Mouse (Mus musculus) macrophage (primary cell): ENCODE data around the gene Med16. TPM values are rescaled to one million over a fixed set of nuclear protein-coding genes. Genes with fewer than 3 reads are reported as not detected.

Experiments
- H3K27ac ChIP-seq: fragments of 350-480 bp; formaldehyde crosslinking; 2 replicates; pipeline ENCODE4 v1.9.0; 2021
- H3K36me3 ChIP-seq: fragments of 350-480 bp; formaldehyde crosslinking; 2 replicates; pipeline ENCODE4 v1.9.0; 2021; ENCODE audit errors: inconsistent target
- H3K4me3 ChIP-seq: fragments of 350-480 bp; formaldehyde crosslinking; 2 replicates; pipeline ENCODE4 v1.9.0; 2021; ENCODE audit errors: inconsistent target
- H3K79me2 ChIP-seq: fragments of 350-480 bp; formaldehyde crosslinking; 2 replicates; pipeline ENCODE4 v1.9.0; 2021; ENCODE audit errors: inconsistent target
- WGBS: methylation state at CpG from one replicate; pipeline ENCODE4 v1.1.7; 2026; ENCODE audit warnings: inconsistent platforms; ENCODE audit not compliant: missing documents; 5-methylcytosine and 5-hydroxymethylcytosine counted together
- polyA plus RNA-seq: library from polyadenylated mRNA; stranded (reverse); fragments of 250-400 nt; gene quantifications from 3 replicates; pipeline ENCODE4 v1.2.4, GENCODE M21; 2018; ENCODE audit warnings: inconsistent platforms

Med16 gene
- polyA plus RNA-seq, 1 experiment from 2014 or later = 10.6 TPM

DNA sequence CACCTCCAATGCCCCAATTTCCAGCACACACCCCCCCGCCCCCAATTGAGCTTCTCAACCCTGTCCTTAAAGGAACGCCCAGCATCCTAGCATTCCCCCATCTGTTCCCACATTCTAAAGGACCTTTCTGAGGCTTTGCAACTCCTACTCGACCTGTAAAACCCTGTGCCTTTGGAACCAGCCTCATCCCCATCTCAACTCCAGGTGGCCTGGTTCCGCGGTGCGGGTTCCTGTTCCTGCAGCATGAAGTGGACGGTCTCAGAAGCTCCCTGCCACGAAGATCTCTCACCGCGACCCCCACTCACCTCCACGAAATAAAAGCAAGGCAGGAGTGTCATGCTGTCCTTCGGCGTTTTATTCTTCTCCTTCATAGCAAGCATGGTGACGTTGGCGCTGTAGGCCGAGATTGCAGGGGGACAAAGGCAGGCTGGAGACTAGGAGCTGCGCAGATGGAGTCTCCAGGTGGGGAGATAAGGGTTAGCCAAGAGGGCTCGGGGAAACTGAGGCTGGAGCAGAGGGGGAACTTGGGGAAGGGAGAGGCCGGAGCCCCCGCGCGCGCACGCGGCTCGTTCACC is 34.9 kb downstream of the Med16 start:
- Histone ChIP-seq H3K79me2 (no peaks in the 10 kb centered on the region), H3K27ac (no peak overlapping the region), H3K4me3 (no peak overlapping the region; the same call in 1 of the 2 replicates), H3K36me3 (no peaks in the 10 kb centered on the region)
- WGBS = 6% methylated on average over 26 of the region's 26 CpGs

DNA sequence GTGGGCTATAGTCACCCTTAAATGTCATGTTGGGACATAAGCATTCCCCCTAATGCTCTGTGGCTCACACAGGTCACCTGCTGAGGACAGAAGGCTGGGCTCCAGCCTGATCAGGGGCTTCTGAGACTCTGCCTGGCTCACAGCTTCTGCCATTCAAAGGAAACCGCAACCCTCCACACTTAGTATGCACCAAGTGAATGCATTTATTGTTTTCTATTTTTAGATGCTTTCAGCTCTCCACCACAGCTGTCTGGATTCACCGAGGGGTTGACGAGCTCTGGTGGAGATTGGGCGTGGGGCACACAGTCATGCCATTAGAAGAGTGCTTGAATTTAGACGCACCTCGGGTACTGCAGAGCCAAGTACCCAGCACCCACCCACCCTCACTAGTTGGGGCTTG is 35.4 kb downstream of the Med16 start:
- H3K4me3 ChIP-seq = no peak overlapping the region
- 23% methylated on average over 6 of the region's 6 CpGs for WGBS
- H3K27ac ChIP-seq = no peak overlapping the region

GRCm38 (mm10) chr10:79872862-79873261 is 35.9 kb downstream of the Med16 start:
- Histone ChIP-seq H3K36me3 (no peaks in the 10 kb centered on the region), H3K4me3 (no peak overlapping the region), H3K27ac (no peak overlapping the region), H3K79me2 (no peaks in the 10 kb centered on the region)
- WGBS = 58% methylated on average over 3 of the region's 3 CpGs

More for the DNA sequence above, 35.4 kb downstream of the Med16 start:
- Histone ChIP-seq H3K79me2 (no peaks in the 10 kb centered on the region), H3K36me3 (no peaks in the 10 kb centered on the region)

- H3K27ac ChIP-seq = no peak overlapping the region
- H3K36me3 ChIP-seq = no peaks in the 10 kb centered on the region
- no peaks in the 10 kb centered on the region for H3K79me2 ChIP-seq
- WGBS = 87% methylated on average over 8 of the region's 8 CpGs
- no peak overlapping the region for H3K4me3 ChIP-seq
Observed at GRCm38 (mm10) chr10:79871845-79872244, 36.9 kb downstream of the Med16 start.

- peaks cover 22% of the 10 kb centered on the region for H3K36me3 ChIP-seq
- no peak overlapping the region for H3K27ac ChIP-seq
- no peak overlapping the region for H3K4me3 ChIP-seq
- WGBS = 76% methylated on average over 11 of the region's 11 CpGs
- H3K79me2 ChIP-seq = peaks cover 5% of the 10 kb centered on the region
Observed at GRCm38 (mm10) chr10:79866601-79867000, 42.1 kb downstream of the Med16 start.

- WGBS = 85% methylated on average over 19 of the region's 19 CpGs
- peaks cover 12% of the 10 kb centered on the region for H3K79me2 ChIP-seq
- no peak overlapping the region for H3K27ac ChIP-seq
- H3K4me3 ChIP-seq = no peak overlapping the region
- peaks cover 29% of the 10 kb centered on the region for H3K36me3 ChIP-seq
Observed at GRCm38 (mm10) chr10:79865801-79866295, 42.9 kb downstream of the Med16 start.

GRCm38 (mm10) chr10:79865189-79865601 is 43.5 kb downstream of the Med16 start:
- 76% methylated on average over 12 of the region's 12 CpGs for WGBS
- H3K36me3 ChIP-seq = peaks cover 36% of the 10 kb centered on the region
- H3K79me2 ChIP-seq = peaks cover 19% of the 10 kb centered on the region
- H3K4me3 ChIP-seq = no peak overlapping the region
- H3K27ac ChIP-seq = no peak overlapping the region

DNA sequence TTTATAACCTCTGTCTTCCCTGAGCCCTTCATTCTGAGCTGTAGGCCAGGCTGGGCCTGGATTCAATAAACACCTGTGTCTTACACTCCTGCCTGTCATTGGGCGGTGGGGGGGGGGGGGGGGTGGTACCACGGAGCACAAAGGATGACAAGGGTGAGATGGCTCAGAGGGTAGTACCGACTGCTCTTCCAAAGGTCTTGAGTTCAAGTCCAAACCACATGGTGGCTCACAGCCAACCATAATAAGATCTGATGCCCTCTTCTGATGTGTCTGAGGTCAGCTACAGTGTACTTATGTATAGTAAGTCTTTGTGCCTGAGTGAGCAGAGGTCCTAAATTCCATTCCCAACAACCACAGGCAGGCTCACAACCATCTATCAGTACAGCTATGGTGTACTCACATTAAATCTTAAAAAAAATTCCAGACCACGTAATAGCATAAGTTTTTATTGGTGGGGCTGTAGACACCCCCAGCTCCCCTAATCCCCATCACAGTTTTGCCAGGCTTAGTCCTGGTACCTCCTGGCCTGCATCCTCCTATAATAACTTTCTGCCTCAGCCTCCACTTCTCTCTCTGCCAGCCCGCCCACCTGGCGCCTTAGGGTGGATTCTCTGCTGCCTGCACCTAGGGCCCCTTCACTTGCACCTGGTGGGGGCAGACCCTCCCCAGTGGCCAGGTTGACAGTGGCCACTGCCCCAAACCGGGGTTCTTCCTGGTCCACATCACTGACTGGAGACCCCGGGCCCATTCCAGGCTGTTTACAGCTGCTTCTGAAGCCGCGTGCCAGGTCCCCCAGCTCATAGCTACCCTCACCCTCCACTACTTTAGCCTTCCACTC is 44.2 kb downstream of the Med16 start:
- peaks cover 42% of the 10 kb centered on the region for H3K36me3 ChIP-seq
- no peak overlapping the region for H3K27ac ChIP-seq
- H3K79me2 ChIP-seq = peaks cover 25% of the 10 kb centered on the region
- H3K4me3 ChIP-seq = no peak overlapping the region
- WGBS = 69% methylated on average over 10 of the region's 10 CpGs

GRCm38 (mm10) chr10:79862925-79863324 is 45.8 kb downstream of the Med16 start:
- WGBS = 88% methylated on average over 9 of the region's 10 CpGs
- Histone ChIP-seq H3K79me2 (peaks cover 42% of the 10 kb centered on the region), H3K4me3 (no peak overlapping the region), H3K36me3 (peaks cover 52% of the 10 kb centered on the region), H3K27ac (no peak overlapping the region)

DNA sequence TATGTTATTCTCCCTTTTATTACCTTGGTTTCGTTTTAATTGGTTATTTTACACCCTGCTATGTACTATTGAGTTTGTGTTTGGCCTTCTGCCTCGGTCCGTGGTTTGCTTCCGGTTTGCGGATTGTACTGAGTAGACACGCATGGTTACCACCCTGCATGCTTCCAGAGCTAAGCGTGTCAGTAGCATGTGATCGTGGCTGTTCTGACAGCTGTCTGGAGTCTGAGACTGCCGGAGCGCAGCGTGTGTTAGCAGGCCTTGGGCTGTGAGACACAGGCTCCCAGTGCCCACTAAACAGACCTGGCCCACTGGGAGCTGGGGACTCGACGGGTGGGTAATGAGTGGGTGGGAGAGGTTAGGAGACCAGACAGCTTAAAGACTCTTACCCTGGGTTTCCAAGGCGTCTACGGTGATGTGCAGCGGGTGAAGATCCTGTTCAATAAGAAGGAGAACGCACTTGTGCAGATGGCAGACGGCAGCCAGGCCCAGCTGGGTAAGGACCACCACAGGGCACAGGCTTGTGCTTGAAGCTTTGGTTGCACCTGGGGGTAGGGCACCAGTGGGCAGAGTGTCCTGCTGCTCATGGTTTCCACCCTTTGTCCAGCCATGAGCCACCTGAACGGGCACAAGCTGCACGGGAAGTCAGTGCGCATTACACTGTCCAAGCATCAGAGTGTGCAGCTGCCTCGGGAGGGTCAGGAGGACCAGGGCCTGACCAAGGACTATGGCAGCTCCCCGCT is 46.5 kb downstream of the Med16 start:
- Histone ChIP-seq H3K36me3 (peaks cover 52% of the 10 kb centered on the region), H3K79me2 (peaks cover 49% of the 10 kb centered on the region), H3K27ac (no peak overlapping the region), H3K4me3 (no peak overlapping the region)
- WGBS = 90% methylated on average over 23 of the region's 23 CpGs

DNA sequence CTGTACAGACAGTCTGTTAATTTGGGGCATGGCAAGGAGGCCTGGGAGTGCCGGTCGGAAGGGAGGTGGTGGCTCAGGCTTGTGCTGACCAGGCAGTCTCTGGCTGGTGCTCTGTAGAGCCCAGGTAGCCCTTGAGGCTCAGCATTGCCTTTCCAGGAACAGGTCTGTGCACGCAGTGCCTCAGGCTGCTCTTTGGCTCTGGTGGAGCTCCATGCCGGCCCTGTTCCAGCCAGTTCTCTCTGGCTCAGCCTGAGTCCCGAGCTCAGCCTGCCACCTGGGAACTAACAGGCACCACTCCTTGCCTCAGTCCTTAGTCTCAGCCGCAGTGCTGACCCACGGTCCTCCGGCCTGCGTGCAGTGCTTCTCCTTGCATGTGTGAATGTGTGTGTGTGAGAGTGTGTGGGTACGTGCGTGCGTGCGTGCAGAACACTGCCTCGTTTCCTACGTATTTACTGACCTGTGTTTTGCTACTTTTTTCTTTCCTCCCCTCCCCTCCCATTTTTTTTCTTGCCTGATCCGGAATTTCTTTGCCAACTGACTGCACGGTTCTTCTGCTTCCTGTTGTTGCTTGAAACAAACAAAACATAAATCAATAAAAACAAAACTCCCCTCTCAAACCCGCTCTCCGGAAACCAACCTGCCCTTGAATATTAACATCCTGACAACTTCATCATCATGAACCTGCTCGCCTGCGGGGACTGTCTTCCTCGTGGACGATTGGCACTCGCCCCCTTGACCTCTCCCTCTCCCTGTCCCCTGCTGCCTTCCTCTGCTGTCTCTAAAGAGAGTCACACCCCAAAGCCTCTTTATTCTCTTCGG is 47.3 kb downstream of the Med16 start:
- Histone ChIP-seq H3K36me3 (peaks cover 52% of the 10 kb centered on the region), H3K4me3 (no peak overlapping the region), H3K27ac (no peak overlapping the region), H3K79me2 (peaks cover 57% of the 10 kb centered on the region)
- WGBS = 92% methylated on average over 23 of the region's 25 CpGs

DNA sequence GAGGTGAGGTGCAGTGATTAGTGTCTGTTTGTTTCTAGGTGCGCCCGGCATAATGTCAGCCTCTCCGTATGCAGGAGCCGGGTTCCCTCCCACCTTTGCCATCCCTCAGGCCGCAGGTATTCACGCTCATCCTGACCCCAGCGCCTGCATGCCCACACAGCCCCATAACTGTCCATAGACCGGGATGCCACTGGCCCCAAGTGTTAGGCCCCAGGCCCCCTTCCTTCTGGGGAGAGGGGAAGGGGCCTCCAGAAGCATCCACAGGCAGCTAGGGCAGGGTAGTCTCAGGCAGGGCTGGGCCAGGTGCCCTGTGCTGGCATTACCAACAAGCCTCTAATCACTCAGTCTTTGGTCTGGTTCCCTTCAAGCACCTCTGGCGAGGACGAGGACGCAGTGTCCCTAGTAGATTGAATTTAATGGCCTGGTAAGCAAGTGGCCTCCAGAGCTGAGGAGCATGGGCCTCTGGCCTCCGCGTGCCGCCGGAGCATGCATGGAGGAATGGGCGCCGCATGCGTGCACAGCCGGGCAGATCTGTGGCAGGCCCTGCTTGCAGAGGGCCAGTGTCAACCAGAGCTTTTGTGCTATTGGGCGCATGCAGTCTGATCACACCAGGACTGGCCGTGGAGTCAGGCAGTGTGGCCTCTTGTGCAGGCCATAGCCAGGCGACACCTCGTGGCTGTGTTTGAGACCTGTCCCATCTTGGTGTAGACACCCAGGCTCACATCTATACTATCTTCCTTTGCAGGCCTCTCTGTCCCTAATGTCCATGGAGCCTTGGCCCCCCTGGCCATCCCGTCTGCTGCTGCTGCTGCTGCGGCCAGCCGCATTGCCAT is 48.4 kb downstream of the Med16 start:
- peaks cover 68% of the 10 kb centered on the region for H3K79me2 ChIP-seq
- peaks cover 52% of the 10 kb centered on the region for H3K36me3 ChIP-seq
- 94% methylated on average over 25 of the region's 26 CpGs for WGBS
- no peak overlapping the region for H3K27ac ChIP-seq
- H3K4me3 ChIP-seq = no peak overlapping the region

DNA sequence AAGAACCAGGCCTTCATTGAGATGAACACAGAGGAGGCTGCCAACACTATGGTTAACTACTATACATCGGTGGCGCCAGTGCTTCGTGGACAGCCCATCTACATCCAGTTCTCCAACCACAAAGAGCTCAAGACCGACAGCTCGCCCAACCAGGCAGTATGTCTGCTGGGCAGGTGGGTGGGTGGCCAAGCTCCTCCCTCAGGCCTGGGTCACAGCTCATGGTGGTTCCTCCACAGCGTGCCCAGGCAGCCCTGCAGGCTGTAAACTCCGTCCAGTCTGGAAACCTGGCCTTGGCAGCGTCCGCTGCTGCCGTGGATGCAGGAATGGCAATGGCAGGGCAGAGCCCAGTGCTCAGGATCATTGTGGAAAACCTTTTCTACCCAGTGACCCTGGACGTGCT is 49.6 kb downstream of the Med16 start:
- H3K36me3 ChIP-seq = peaks cover 52% of the 10 kb centered on the region
- H3K4me3 ChIP-seq = no peak overlapping the region
- peaks cover 70% of the 10 kb centered on the region for H3K79me2 ChIP-seq
- no peak overlapping the region for H3K27ac ChIP-seq
- WGBS = 68% methylated on average over 11 of the region's 11 CpGs
